Comparison of ENCODE assay signal across 18 mouse cellular contexts in genomic region chr16:89861531-89861930, GRCm38 (mm10).
DNase-seq lines count a peak whose midpoint lies in the region; ATAC-seq and TF ChIP-seq lines count a peak whose summit lies in the region.
"Had no signal": no experiment of that assay in that cellular context is flagged by ENCODE, and none has a peak within 500 bp of the region (broad histone marks: within the 10 kb centered on the region; RNA-seq: fewer than 3 reads in every experiment).

No protein-coding gene starts in this region.

- TF ChIP-seq EP300 in lung, postnatal 0 days (IDR thresholded peaks at IDR 0.05) = no peak

- H3K36me3 ChIP-seq in forebrain, embryonic 10.5 days (replicated peaks) = peaks cover 55% of the 10 kb centered on the region
- H3K36me3 ChIP-seq in forebrain, embryonic 13.5 days (ENCODE audit: poor library complexity, severe bottlenecking) = peaks cover 13% of the 10 kb centered on the region; the same call in 1 of the 2 replicates
- H3K36me3 ChIP-seq in lung, postnatal 0 days (ENCODE audit: insufficient read depth, low read length) = no peaks in the 10 kb centered on the region
- H3K36me3 ChIP-seq in intestine, embryonic 14.5 days (ENCODE audit: control insufficient read depth, insufficient read depth, low read length) = 0 out of 2 replicates have a peak, but pooled peaks cover 4% of the 10 kb centered on the region
- H3K36me3 ChIP-seq in stomach, embryonic 16.5 days (ENCODE audit: control insufficient read depth, insufficient read depth, low read length) = no peaks in the 10 kb centered on the region
- H3K36me3 ChIP-seq in kidney, adult 2 months (ENCODE audit: control insufficient read depth, insufficient read depth, low read length) = no peaks in the 10 kb centered on the region
- H3K36me3 ChIP-seq: heart, embryonic 15.5 days; liver, embryonic 15.5 days; midbrain, embryonic 15.5 days had no signal

- H3K4me1 ChIP-seq in forebrain, embryonic 10.5 days = peaks cover 36% of the 10 kb centered on the region
- peaks cover 30% of the 10 kb centered on the region for H3K4me1 ChIP-seq in forebrain, embryonic 13.5 days
- H3K4me1 ChIP-seq in lung, postnatal 0 days (ENCODE audit: insufficient read depth, low read depth, low read length) = no peaks in the 10 kb centered on the region
- peaks cover 14% of the 10 kb centered on the region for H3K4me1 ChIP-seq in intestine, embryonic 14.5 days (replicated peaks; ENCODE audit: control insufficient read depth, insufficient read depth, low read length)
- H3K4me1 ChIP-seq in stomach, embryonic 16.5 days (ENCODE audit: control insufficient read depth, insufficient read depth, low read length) = peaks cover 21% of the 10 kb centered on the region
- H3K4me1 ChIP-seq in kidney, adult 2 months (ENCODE audit: control insufficient read depth, insufficient read depth, low read length) = no peaks in the 10 kb centered on the region
- H3K4me1 ChIP-seq: liver, embryonic 15.5 days had no signal

- H3K4me3 ChIP-seq in forebrain, embryonic 10.5 days = no peak overlapping the region
- no peak overlapping the region for H3K4me3 ChIP-seq in forebrain, embryonic 13.5 days
- no peak overlapping the region for H3K4me3 ChIP-seq in lung, postnatal 0 days (ENCODE audit: low read depth, low read length)
- H3K4me3 ChIP-seq in intestine, embryonic 14.5 days (ENCODE audit: low read depth, low read length) = no peak overlapping the region
- no peak overlapping the region for H3K4me3 ChIP-seq in stomach, embryonic 16.5 days (replicated peaks; ENCODE audit: low read length)
- H3K4me3 ChIP-seq in kidney, adult 2 months (ENCODE audit: insufficient read depth, low read depth, low read length) = no peak overlapping the region
- H3K4me3 ChIP-seq: heart, embryonic 15.5 days; left cerebral cortex, adult 2 months; liver, embryonic 15.5 days; midbrain, embryonic 15.5 days had no signal

- ATAC-seq in forebrain, embryonic 13.5 days = no peak
- peak; percentile 46; the same call in 1 of the 2 replicates for ATAC-seq in lung, postnatal 0 days
- peak; percentile 25; the same call in 1 of the 2 replicates for ATAC-seq in intestine, embryonic 14.5 days (replicated peaks; ENCODE audit: low FRiP score, low TSS enrichment, low read depth)
- peak; percentile 31 for ATAC-seq in stomach, embryonic 16.5 days (ENCODE audit: insufficient read depth, low FRiP score)
- ATAC-seq: inflammation-experienced regulatory T-cells, adult 6 months; midbrain, embryonic 15.5 days had no signal

- no peak for DNase-seq in forebrain, embryonic 10.5 days (ENCODE audit: extremely low spot score, low spot score)
- DNase-seq in lung, postnatal 0 days (ENCODE audit: low spot score) = no peak
- no peak for DNase-seq in lung, postnatal 14 days
- no peak for DNase-seq in intestine, embryonic 14.5 days (ENCODE audit: low spot score)
- no peak for DNase-seq in embryo, embryonic 10.5 days (ENCODE audit: low spot score)
- no peak for DNase-seq in kidney, adult 2 months
- DNase-seq: adrenal gland, adult 8-10 months; cerebellum, adult 18-20 months; cerebellum, postnatal 36 days; kidney, postnatal 14 days; spleen, adult 18-20 months had no signal

- H3K27ac ChIP-seq in forebrain, embryonic 10.5 days = 0 out of 2 replicates have a peak overlapping the region, but pooled peaks have one; percentile 6
- H3K27ac ChIP-seq in forebrain, embryonic 13.5 days = no peak overlapping the region
- H3K27ac ChIP-seq in lung, postnatal 0 days (ENCODE audit: low read length) = no peak overlapping the region
- no peak overlapping the region for H3K27ac ChIP-seq in intestine, embryonic 14.5 days (ENCODE audit: low read depth)
- peak overlapping the region; percentile 68 for H3K27ac ChIP-seq in stomach, embryonic 16.5 days (ENCODE audit: low read length)
- H3K27ac ChIP-seq in kidney, adult 2 months (ENCODE audit: insufficient read depth, low read depth, low read length) = no peak overlapping the region
- H3K27ac ChIP-seq: heart, embryonic 15.5 days; left cerebral cortex, adult 2 months; liver, embryonic 15.5 days; midbrain, embryonic 15.5 days had no signal

- WGBS in forebrain, embryonic 10.5 days = 70% methylated on average over 5 of the region's 5 CpGs
- WGBS in forebrain, embryonic 13.5 days = 45% methylated on average over 5 of the region's 5 CpGs
- WGBS in lung, postnatal 0 days = 38% methylated on average over 5 of the region's 5 CpGs
- 34% methylated on average over 5 of the region's 5 CpGs for WGBS in intestine, embryonic 14.5 days
- WGBS in stomach, embryonic 16.5 days = 24% methylated on average over 5 of the region's 5 CpGs
- 50% methylated on average over 5 of the region's 5 CpGs for WGBS in kidney, adult 2 months

- H3K4me2 ChIP-seq in forebrain, embryonic 13.5 days = no peak overlapping the region
- H3K4me2 ChIP-seq in lung, postnatal 0 days (replicated peaks; ENCODE audit: low read depth, low read length) = no peak overlapping the region
- H3K4me2 ChIP-seq in intestine, embryonic 14.5 days (ENCODE audit: low read length) = no peak overlapping the region
- H3K4me2 ChIP-seq in stomach, embryonic 16.5 days (ENCODE audit: low read depth, low read length) = no peak overlapping the region
- H3K4me2 ChIP-seq: heart, embryonic 15.5 days; liver, embryonic 15.5 days; midbrain, embryonic 15.5 days had no signal

- H3K27me3 ChIP-seq in forebrain, embryonic 10.5 days (ENCODE audit: poor library complexity, severe bottlenecking) = no peaks in the 10 kb centered on the region
- no peaks in the 10 kb centered on the region for H3K27me3 ChIP-seq in forebrain, embryonic 13.5 days
- no peaks in the 10 kb centered on the region for H3K27me3 ChIP-seq in lung, postnatal 0 days (replicated peaks; ENCODE audit: insufficient read depth, low read length)
- no peaks in the 10 kb centered on the region for H3K27me3 ChIP-seq in intestine, embryonic 14.5 days (replicated peaks; ENCODE audit: control insufficient read depth, insufficient read depth, low read length)
- no peaks in the 10 kb centered on the region for H3K27me3 ChIP-seq in stomach, embryonic 16.5 days (ENCODE audit: control insufficient read depth, insufficient read depth, low read length)
- no peaks in the 10 kb centered on the region for H3K27me3 ChIP-seq in kidney, adult 2 months (replicated peaks; ENCODE audit: control insufficient read depth, insufficient read depth, low read length)
- H3K27me3 ChIP-seq: heart, embryonic 15.5 days; liver, embryonic 15.5 days; midbrain, embryonic 15.5 days had no signal

- TF ChIP-seq POLR2A in kidney, adult 2 months (IDR thresholded peaks at IDR 0.05; ENCODE audit: low read depth, low read length) = no peak

- H3K9me3 ChIP-seq in forebrain, embryonic 10.5 days = peaks cover 3% of the 10 kb centered on the region; the same call in 1 of the 2 replicates
- H3K9me3 ChIP-seq in forebrain, embryonic 13.5 days (replicated peaks) = no peaks in the 10 kb centered on the region
- no peaks in the 10 kb centered on the region for H3K9me3 ChIP-seq in lung, postnatal 0 days (ENCODE audit: low read length)
- no peaks in the 10 kb centered on the region for H3K9me3 ChIP-seq in intestine, embryonic 14.5 days (ENCODE audit: control insufficient read depth, low read length)
- no peaks in the 10 kb centered on the region for H3K9me3 ChIP-seq in stomach, embryonic 16.5 days (replicated peaks; ENCODE audit: control insufficient read depth, low read length)
- H3K9me3 ChIP-seq: heart, embryonic 15.5 days; liver, embryonic 15.5 days; midbrain, embryonic 15.5 days had no signal

- no peak overlapping the region for H3K9ac ChIP-seq in forebrain, embryonic 13.5 days
- no peak overlapping the region for H3K9ac ChIP-seq in lung, postnatal 0 days (replicated peaks; ENCODE audit: low read depth)
- no peak overlapping the region for H3K9ac ChIP-seq in intestine, embryonic 14.5 days (ENCODE audit: low read length)
- H3K9ac ChIP-seq in stomach, embryonic 16.5 days (ENCODE audit: low read length) = no peak overlapping the region
- H3K9ac ChIP-seq: heart, embryonic 15.5 days; liver, embryonic 15.5 days; midbrain, embryonic 15.5 days had no signal

- no peak for TF ChIP-seq CTCF in lung, postnatal 0 days (IDR thresholded peaks at IDR 0.05)
- no peak for TF ChIP-seq CTCF in kidney, adult 2 months (conservative IDR thresholded peaks at IDR 0.05; ENCODE audit: insufficient read depth, insufficient read length, low read depth, low read length)

Comparison
In these comparisons a context has a peak if more than half of its experiments do, and no peak if none do; other contexts are left out.
1. H3K27ac ChIP-seq: peak in forebrain, embryonic 10.5 days (single experiment) and stomach, embryonic 16.5 days (single experiment); none in forebrain, embryonic 13.5 days (single experiment), lung, postnatal 0 days (single experiment), intestine, embryonic 14.5 days (single experiment) and kidney, adult 2 months (single experiment).